Mouse (Mus musculus) heart, adult 2 months (tissue): ENCODE measurements at regions not wholly inside any gene's neighbourhood (a gene's known extent, or its start where the extent isn't known, plus 50 kb on each side); places are given as distances from the start of the nearest gene placed in this dataset.
A peak's percentile ranks its signal among the peaks of the same experiment; 100 is the strongest.

Source experiments
- DNase-seq, 2 experiments: peaks; one replicate each; pipeline ENCODE4 v3.0.0; 2021
- H3K27ac ChIP-seq: fragments of 200-600 bp; 2 replicates; pipeline ENCODE4 v1.8.1; 2022
- H3K27me3 ChIP-seq: fragments of 200-500 bp; 2 replicates; pipeline ENCODE4 v1.6.1; 2012; ENCODE audit warnings: mild to moderate bottlenecking, low read length, inconsistent platforms, mixed read lengths; ENCODE audit not compliant: control insufficient read depth, insufficient read depth
- H3K36me3 ChIP-seq: fragments of 200-500 bp; 2 replicates; pipeline ENCODE4 v1.6.1; 2012; ENCODE audit warnings: low read length, inconsistent platforms; ENCODE audit not compliant: control insufficient read depth, insufficient read depth
- H3K4me1 ChIP-seq: fragments of 200-500 bp; 2 replicates; pipeline ENCODE4 v1.6.1; 2011; ENCODE audit warnings: low read length; ENCODE audit not compliant: control insufficient read depth, insufficient read depth
- H3K4me3 ChIP-seq: fragments of 200-600 bp; 2 replicates; pipeline ENCODE4 v1.8.1; 2022
- H3K79me2 ChIP-seq: fragments of 200-500 bp; replicated peaks from 2 replicates; pipeline ENCODE4 v1.6.1; 2012; ENCODE audit warnings: mild to moderate bottlenecking, inconsistent platforms, low read length, moderate library complexity, mixed read lengths; ENCODE audit not compliant: control insufficient read depth, insufficient read depth
- H3K9ac ChIP-seq: fragments of 200-500 bp; 2 replicates; pipeline ENCODE4 v1.6.1; 2012; ENCODE audit warnings: low read depth, mild to moderate bottlenecking, control low read depth, inconsistent platforms, low read length, mixed read lengths
- CTCF ChIP-seq: fragments of 200-600 bp; IDR thresholded peaks from 2 replicates; pipeline ENCODE4 v1.8.1; 2022; ENCODE audit warnings: antibody characterized with exemption, mild to moderate bottlenecking, moderate library complexity
- EP300 ChIP-seq: fragments of 200-500 bp; IDR thresholded peaks from 2 replicates; pipeline ENCODE4 v1.6.1; 2011; ENCODE audit warnings: low read depth, low read length, control low read depth; ENCODE audit not compliant: insufficient read depth
- POLR2A ChIP-seq: fragments of 200-500 bp; IDR thresholded peaks from 2 replicates; pipeline ENCODE4 v1.6.1; 2011; ENCODE audit warnings: mild to moderate bottlenecking, low read depth, low read length, control low read depth; ENCODE audit not compliant: insufficient read depth
- WGBS: fragments of 180-500 bp; shearing (Covaris S2); methylation state at CpG from one replicate; pipeline ENCODE4 v1.1.7; 2018; 5-methylcytosine and 5-hydroxymethylcytosine counted together
- intact Hi-C: fragments of 180-260 bp; cut with DNase I; formaldehyde crosslinking; loops from one replicate; pipeline ENCODE4 v1.15.1; 2025

DNA sequence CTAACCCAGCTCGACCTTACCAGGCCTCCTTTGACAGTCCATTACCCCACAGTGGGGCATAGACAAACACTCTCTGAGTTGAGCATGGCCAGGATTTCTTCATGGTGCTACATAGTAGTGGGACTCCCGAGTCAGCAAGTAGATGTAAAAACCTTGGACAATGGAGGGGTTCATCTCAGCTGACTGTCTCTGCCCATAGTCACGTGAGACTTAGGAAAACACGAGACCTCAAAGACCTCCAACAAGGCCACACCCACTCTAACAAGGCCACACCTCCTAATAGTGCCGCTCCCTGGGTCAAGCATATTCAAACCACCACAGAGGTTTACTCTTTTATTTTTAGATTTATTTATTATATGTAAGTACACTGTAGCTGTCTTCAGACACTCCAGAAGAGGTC is 52.5 kb upstream of the Cldn24 start:
- DNase-seq = no peak
- Histone ChIP-seq H3K27me3 (no peaks in the 10 kb centered on the region), H3K79me2 (no peaks in the 10 kb centered on the region), H3K36me3 (no peaks in the 10 kb centered on the region), H3K4me1 (no peaks in the 10 kb centered on the region), H3K27ac (no peak overlapping the region), H3K4me3 (no peak overlapping the region), H3K9ac (no peak overlapping the region)
- intact Hi-C loops = no loop called here
- WGBS = 84% methylated on average over 5 of the region's 5 CpGs
- no peak for TF ChIP-seq EP300
- TF ChIP-seq CTCF = no peak
- no peak for TF ChIP-seq POLR2A

DNA sequence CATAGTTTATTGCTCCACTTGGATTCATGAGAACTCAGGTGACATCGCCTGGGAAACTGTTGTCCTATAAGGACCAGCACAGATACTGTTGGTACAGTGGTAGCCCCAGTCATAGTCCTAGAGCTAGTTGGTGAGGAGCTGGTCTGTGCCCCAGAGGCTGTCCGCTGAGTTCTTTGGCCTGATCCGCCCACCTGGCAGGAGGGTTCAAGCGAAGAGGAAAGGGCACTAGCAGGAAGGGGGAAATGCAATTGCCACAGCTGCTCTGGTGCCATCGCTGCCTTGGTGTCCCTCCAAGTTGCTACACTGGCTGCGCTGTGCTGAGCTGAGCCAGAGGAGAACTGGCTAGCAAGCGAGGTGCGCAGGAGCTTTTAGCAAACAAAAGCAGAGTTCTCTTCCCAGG is 53.2 kb upstream of the Cldn24 start:
- no peak for DNase-seq
- intact Hi-C loops = no loop called here
- Histone ChIP-seq H3K4me1 (no peaks in the 10 kb centered on the region), H3K4me3 (no peak overlapping the region), H3K27ac (no peak overlapping the region), H3K27me3 (no peaks in the 10 kb centered on the region), H3K36me3 (no peaks in the 10 kb centered on the region), H3K9ac (no peak overlapping the region), H3K79me2 (no peaks in the 10 kb centered on the region)
- 89% methylated on average over 8 of the region's 8 CpGs for WGBS
- TF ChIP-seq POLR2A (no peak), EP300 (no peak), CTCF (no peak)

DNA sequence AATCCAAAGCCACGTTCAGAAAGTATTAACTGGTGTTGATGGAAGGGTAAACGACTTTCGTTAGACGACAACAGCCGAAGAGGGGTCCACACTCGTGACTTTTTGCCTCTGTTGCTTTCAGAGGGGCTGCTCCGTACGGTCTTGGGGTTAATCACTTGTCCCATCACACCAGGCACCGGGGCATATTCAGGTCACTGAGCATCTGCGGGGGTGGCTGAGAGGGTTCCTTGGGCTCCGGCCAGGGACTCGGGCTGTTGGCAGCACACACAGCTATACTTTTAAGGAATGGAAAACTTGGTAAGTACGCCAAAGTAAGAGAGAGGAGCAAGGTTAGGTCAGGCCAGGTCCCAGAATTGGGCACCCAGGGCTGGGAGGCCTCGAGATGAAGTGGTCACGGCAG is 50.7 kb upstream of the Cdkn2aip start:
- peak; percentile 56 to 64 for DNase-seq
- 49% methylated on average over 15 of the region's 15 CpGs for WGBS
- Histone ChIP-seq H3K36me3 (no peaks in the 10 kb centered on the region), H3K27ac (peak overlapping the region; percentile 48), H3K9ac (0 out of 2 replicates have a peak overlapping the region, but pooled peaks have one; percentile 8), H3K4me3 (no peak overlapping the region), H3K79me2 (no peaks in the 10 kb centered on the region), H3K4me1 (no peaks in the 10 kb centered on the region), H3K27me3 (no peaks in the 10 kb centered on the region)
- TF ChIP-seq CTCF (no peak), EP300 (0 out of 2 replicates have a peak, but pooled peaks have one; percentile 42), POLR2A (no peak)
- intact Hi-C loops = no loop called here

DNA sequence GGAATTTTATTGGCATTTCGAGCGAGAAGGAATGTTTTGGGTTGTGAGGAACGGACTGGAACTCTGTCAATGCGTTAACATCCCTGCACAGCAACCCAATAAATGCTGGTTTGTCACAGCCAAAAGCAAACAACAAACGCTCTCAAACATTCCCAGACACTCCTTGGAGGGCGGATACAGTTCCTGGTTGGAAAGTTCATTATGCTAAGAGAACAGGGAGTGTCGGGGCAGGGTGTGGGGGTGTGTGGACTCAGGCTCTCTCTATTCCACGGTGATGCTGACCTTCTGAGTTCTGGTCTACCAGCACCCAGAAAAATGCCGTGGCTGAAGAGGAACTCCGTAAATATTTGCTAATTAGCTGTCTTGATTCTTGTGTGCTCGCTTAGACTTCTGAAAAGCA is 50.3 kb upstream of the Cdkn2aip start:
- Histone ChIP-seq H3K79me2 (no peaks in the 10 kb centered on the region), H3K27me3 (no peaks in the 10 kb centered on the region), H3K27ac (peak overlapping the region; percentile 48), H3K9ac (0 out of 2 replicates have a peak overlapping the region, but pooled peaks have one; percentile 8), H3K4me3 (no peak overlapping the region), H3K4me1 (no peaks in the 10 kb centered on the region), H3K36me3 (no peaks in the 10 kb centered on the region)
- DNase-seq = no peak
- intact Hi-C loops = no loop called here
- WGBS = 40% methylated on average over 11 of the region's 11 CpGs
- TF ChIP-seq CTCF (no peak), POLR2A (no peak), EP300 (no peak)
